Mouse (Mus musculus) stomach, postnatal 0 days (tissue): Measurements from ENCODE around the gene 2310057M21Rik. TPM values are rescaled to one million over a fixed set of nuclear protein-coding genes. Genes with fewer than 3 reads are reported as not detected.
A peak's percentile ranks its signal among the peaks of the same experiment; 100 is the strongest.

ENCODE experiments used
- ATAC-seq: fragments of 200-750 bp; cut with Nextera tagmentation; 2 replicates; pipeline ENCODE4 v1.8.0; 2017; ENCODE audit not compliant: low FRiP score, low TSS enrichment
- DNase-seq: peaks from one replicate; pipeline ENCODE4 v3.0.0-alpha.2; 2016; ENCODE audit warnings: low spot score
- H3K27ac ChIP-seq: fragments of 300-500 bp; sonication (generic); replicated peaks from 2 replicates; pipeline ENCODE4 v1.5.1; 2014; ENCODE audit warnings: mild to moderate bottlenecking, control low read depth
- H3K27me3 ChIP-seq: fragments of 300-500 bp; sonication (generic); 2 replicates; pipeline ENCODE4 v1.6.1; 2014; ENCODE audit warnings: low read length; ENCODE audit not compliant: control insufficient read depth, insufficient read depth
- H3K36me3 ChIP-seq: fragments of 300-500 bp; sonication (generic); 2 replicates; pipeline ENCODE4 v1.6.1; 2014; ENCODE audit warnings: low read length, mixed read lengths; ENCODE audit not compliant: control insufficient read depth, insufficient read depth
- H3K4me1 ChIP-seq: fragments of 300-500 bp; sonication (generic); replicated peaks from 2 replicates; pipeline ENCODE4 v1.6.1; 2014; ENCODE audit warnings: antibody characterized with exemption; ENCODE audit not compliant: control insufficient read depth, insufficient read depth
- H3K4me2 ChIP-seq: fragments of 300-500 bp; sonication (generic); replicated peaks from 2 replicates; pipeline ENCODE4 v1.6.1; 2014; ENCODE audit warnings: low read depth, mild to moderate bottlenecking, control low read depth, moderate library complexity
- H3K4me3 ChIP-seq: fragments of 300-500 bp; sonication (generic); 2 replicates; pipeline ENCODE4 v1.5.1; 2014; ENCODE audit warnings: low read depth, low read length, control low read depth
- H3K9ac ChIP-seq: fragments of 300-500 bp; sonication (generic); 2 replicates; pipeline ENCODE4 v1.6.1; 2014; ENCODE audit warnings: mild to moderate bottlenecking, low read length, control low read depth, mixed read lengths
- H3K9me3 ChIP-seq: fragments of 300-500 bp; sonication (generic); 2 replicates; pipeline ENCODE4 v1.6.1; 2016; ENCODE audit warnings: low read length; ENCODE audit not compliant: control insufficient read depth
- CTCF ChIP-seq: IDR thresholded peaks from 2 replicates; pipeline ENCODE4 v1.5.1; 2016; ENCODE audit warnings: antibody characterized with exemption, low read depth, mild to moderate bottlenecking, moderate library complexity
- EP300 ChIP-seq: optimal IDR thresholded peaks from 2 replicates; pipeline ENCODE3; 2016; ENCODE audit warnings: antibody characterized with exemption
- WGBS: fragments of 180-500 bp; shearing (Covaris S2); extraction: QIAGEN DNeasy Blood & Tissue Kit; methylation state at CpG from one replicate; pipeline ENCODE4 v1.1.7; 2014; 5-methylcytosine and 5-hydroxymethylcytosine counted together
- polyA plus RNA-seq: library from polyadenylated mRNA; unstranded; fragments of >200 nt; fragmentation: Nextera tagmentation; extraction: Ambion mirVana; gene quantifications from 2 replicates; pipeline ENCODE4 v1.2.1, GENCODE M21; 2015

2310057M21Rik gene
- polyA plus RNA-seq, 1 experiment from 2014 or later = 11.5 TPM

GRCm38 (mm10) chr7:131314493-131314892 is 48.1 kb downstream of the 2310057M21Rik start:
- no peaks in the 10 kb centered on the region for H3K27me3 ChIP-seq
- H3K4me1 ChIP-seq = no peaks in the 10 kb centered on the region
- WGBS = 66% methylated on average over 7 of the region's 7 CpGs
- TF ChIP-seq CTCF = no peak
- TF ChIP-seq EP300 = no peak
- DNase-seq (no peak), ATAC-seq (no peak)
- H3K27ac ChIP-seq = no peak overlapping the region
- no peak overlapping the region for H3K4me2 ChIP-seq
- H3K4me3 ChIP-seq = no peak overlapping the region
- no peaks in the 10 kb centered on the region for H3K36me3 ChIP-seq
- no peaks in the 10 kb centered on the region for H3K9me3 ChIP-seq
- no peak overlapping the region for H3K9ac ChIP-seq

DNA sequence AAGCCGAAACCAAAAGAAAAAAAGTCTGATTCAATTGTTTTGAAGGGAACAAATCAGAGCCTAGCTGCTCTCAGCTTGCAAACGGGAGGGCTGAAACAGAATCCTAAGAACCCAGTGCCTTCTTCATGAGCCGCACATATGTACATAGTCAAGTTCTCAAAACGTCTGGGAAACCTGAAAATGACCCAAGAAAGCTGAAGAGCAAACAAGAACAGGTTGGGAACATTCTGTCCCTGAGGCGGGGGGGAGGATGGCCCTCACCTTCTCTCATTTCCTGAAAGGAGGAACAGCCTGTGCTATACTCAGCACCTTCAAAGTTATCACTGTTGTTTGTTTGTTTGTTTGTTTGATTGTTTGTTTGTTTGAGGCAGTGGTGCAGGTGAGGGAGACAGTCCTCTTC is 55.8 kb downstream of the 2310057M21Rik start:
- H3K27me3 ChIP-seq = no peaks in the 10 kb centered on the region

GRCm38 (mm10) chr7:131303340-131303739 is 59.2 kb downstream of the 2310057M21Rik start:
- no peaks in the 10 kb centered on the region for H3K27me3 ChIP-seq
- no peak overlapping the region for H3K27ac ChIP-seq
- no peaks in the 10 kb centered on the region for H3K4me1 ChIP-seq
- TF ChIP-seq EP300 (no peak), CTCF (no peak)
- WGBS = 56% methylated on average over 8 of the region's 8 CpGs
- no peak overlapping the region for H3K9ac ChIP-seq
- no peaks in the 10 kb centered on the region for H3K9me3 ChIP-seq
- no peak overlapping the region for H3K4me2 ChIP-seq
- H3K36me3 ChIP-seq = no peaks in the 10 kb centered on the region
- ATAC-seq (no peak), DNase-seq (no peak)
- no peak overlapping the region for H3K4me3 ChIP-seq

More for the DNA sequence above, 55.8 kb downstream of the 2310057M21Rik start:
- no peak overlapping the region for H3K4me2 ChIP-seq
- TF ChIP-seq CTCF (no peak), EP300 (no peak)
- no peak overlapping the region for H3K9ac ChIP-seq
- 75% methylated on average over 5 of the region's 5 CpGs for WGBS
- no peak overlapping the region for H3K4me3 ChIP-seq
- ATAC-seq (no peak), DNase-seq (no peak)
- no peaks in the 10 kb centered on the region for H3K36me3 ChIP-seq
- H3K27ac ChIP-seq = no peak overlapping the region
- H3K9me3 ChIP-seq = no peaks in the 10 kb centered on the region
- H3K4me1 ChIP-seq = no peaks in the 10 kb centered on the region

DNA sequence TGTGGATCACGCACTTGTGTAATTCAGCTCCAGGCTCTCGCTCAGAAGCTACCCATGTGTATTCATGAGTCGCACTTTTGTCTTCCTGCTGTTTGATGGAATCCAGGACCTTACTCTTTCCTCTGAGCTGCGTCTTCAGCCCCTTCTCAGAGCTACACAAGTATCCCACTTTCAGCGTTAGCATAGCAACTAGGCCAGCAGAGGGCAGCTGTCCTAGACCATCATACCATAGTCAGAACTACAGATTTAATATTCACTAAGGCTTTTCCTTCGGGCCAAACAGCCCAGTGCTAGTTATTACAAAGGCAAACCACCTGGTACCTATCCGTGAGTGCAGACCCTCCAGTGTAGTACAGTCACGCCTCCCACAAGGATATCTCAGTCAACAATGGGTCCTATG is 65.4 kb downstream of the 2310057M21Rik start:
- Histone ChIP-seq H3K4me1 (no peaks in the 10 kb centered on the region), H3K36me3 (no peaks in the 10 kb centered on the region), H3K27me3 (no peaks in the 10 kb centered on the region), H3K9ac (no peak overlapping the region), H3K4me2 (no peak overlapping the region), H3K9me3 (no peaks in the 10 kb centered on the region), H3K27ac (no peak overlapping the region), H3K4me3 (no peak overlapping the region)
- WGBS = 71% methylated on average over 8 of the region's 8 CpGs
- DNase-seq (no peak), ATAC-seq (no peak)
- TF ChIP-seq CTCF = peak; percentile 45
- no peak for TF ChIP-seq EP300

Other genes starting within 250 kb of the 2310057M21Rik start
- not detected in 2 replicates for gene 4933402N03Rik, start 216.4 kb downstream of the 2310057M21Rik start, polyA plus RNA-seq
- gene 5430419D17Rik, start 188.4 kb downstream of the 2310057M21Rik start, polyA plus RNA-seq = 0.06 TPM in 1 of 2 replicates, not detected in the other
- gene Cuzd1, start 40.5 kb downstream of the 2310057M21Rik start, polyA plus RNA-seq = 0.06 and 0.10 TPM in 2 replicates
- gene Fam24b, start 33.2 kb downstream of the 2310057M21Rik start, polyA plus RNA-seq = not detected in 2 replicates
- not detected in 2 replicates for gene Fam24a, start 28.9 kb downstream of the 2310057M21Rik start, polyA plus RNA-seq
- gene Pstk, start 8.4 kb upstream of the 2310057M21Rik start, polyA plus RNA-seq = 50.0 and 52.2 TPM in 2 replicates
- gene Ikzf5, start 47.8 kb upstream of the 2310057M21Rik start, polyA plus RNA-seq = 6.4 and 6.8 TPM in 2 replicates
- 54.5 and 59.1 TPM in 2 replicates for gene Acadsb, start 47.8 kb upstream of the 2310057M21Rik start, polyA plus RNA-seq
- gene Hmx3, start 180.1 kb upstream of the 2310057M21Rik start, polyA plus RNA-seq = 0.82 and 1.1 TPM in 2 replicates
- gene Hmx2, start 186.0 kb upstream of the 2310057M21Rik start, polyA plus RNA-seq = 0.34 and 0.74 TPM in 2 replicates
- 78.5 and 86.0 TPM in 2 replicates for gene Bub3, start 197.5 kb upstream of the 2310057M21Rik start, polyA plus RNA-seq